Mouse (Mus musculus): Measurements from ENCODE around the gene Efnb2. TPM values are rescaled to one million over a fixed set of nuclear protein-coding genes. Genes with fewer than 3 reads are reported as not detected.

The Efnb2 gene
- total and polyA plus RNA-seq, 3 experiments, result 0.12 to 0.19 TPM; not detected in 1

DNA sequence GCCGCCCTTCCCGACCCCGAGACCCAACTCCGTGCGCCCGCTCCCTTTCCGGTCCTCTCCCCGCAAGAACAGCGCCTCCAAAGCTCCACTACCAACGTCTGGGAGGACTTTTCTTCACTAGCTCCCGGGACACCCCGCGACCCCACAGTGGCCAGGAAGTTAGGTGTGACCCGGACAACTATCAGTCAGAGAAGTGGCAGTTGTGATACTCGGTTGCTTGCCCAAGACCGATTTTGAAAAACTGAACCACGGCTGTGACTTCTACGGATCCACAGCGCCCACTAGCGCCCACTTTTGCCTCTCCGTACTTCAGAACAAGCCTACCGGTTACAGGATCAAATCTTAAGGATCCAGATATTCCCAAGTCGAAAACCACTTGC, 707 bp upstream of the Efnb2 start:
- no peak overlapping the region for H3K4me3 ChIP-seq (ENCODE audit: control insufficient read depth in 1 of 2, insufficient read depth in 1 of 2, low read depth in 2 of 2, low read length in 2 of 2)
- H3K4me1 ChIP-seq (ENCODE audit: control insufficient read depth in 1 of 2, insufficient read depth in 2 of 2, low read length in 2 of 2), result no peaks in the 10 kb centered on the region
- no peaks in the 10 kb centered on the region for H3K9me3 ChIP-seq (replicated peaks; ENCODE audit: insufficient read depth, low read length)
- no peak overlapping the region for H3K9ac ChIP-seq (ENCODE audit: control insufficient read depth, low read depth, low read length, poor library complexity, severe bottlenecking)
- DNase-seq (ENCODE audit: low read depth, low spot score), result no peak
- no peaks in the 10 kb centered on the region for H3K27me3 ChIP-seq (ENCODE audit: control insufficient read depth in 1 of 2, insufficient read depth in 2 of 2, low read length in 2 of 2)
- TF ChIP-seq RAD21 (IDR thresholded peaks at IDR 0.05; ENCODE audit: low read depth, low read length) (no peak), TAL1 (IDR thresholded peaks at IDR 0.05; ENCODE audit: low read length) (no peak), POLR2A (IDR thresholded peaks at IDR 0.05; ENCODE audit: control insufficient read depth in 1 of 2, insufficient read depth in 1 of 2, low read depth in 1 of 2, low read length in 2 of 2, poor library complexity in 1 of 2) (no peak), BHLHE40 (IDR thresholded peaks at IDR 0.05; ENCODE audit: borderline replicate concordance, low read depth, low read length) (no peak), UBTF (IDR thresholded peaks at IDR 0.05; ENCODE audit: borderline replicate concordance, insufficient read depth, low read depth, low read length) (no peak), SMC3 (IDR thresholded peaks at IDR 0.05; ENCODE audit: low read depth, low read length) (no peak), KAT2A (conservative IDR thresholded peaks at IDR 0.05; ENCODE audit: low read depth, low read length) (no peak), ZNF384 (IDR thresholded peaks at IDR 0.05; ENCODE audit: low read depth, low read length) (no peak), NRF1 (IDR thresholded peaks at IDR 0.05; ENCODE audit: insufficient read depth, low read depth, low read length, poor library complexity, severe bottlenecking) (no peak), CHD1 (IDR thresholded peaks at IDR 0.05; ENCODE audit: low read depth, low read length) (no peak), EP300 (IDR thresholded peaks at IDR 0.05; ENCODE audit: low read depth in 1 of 2, low read length in 2 of 2) (no peak), SIN3A (IDR thresholded peaks at IDR 0.05; ENCODE audit: low read length) (no peak), MAFK (IDR thresholded peaks at IDR 0.05; ENCODE audit: borderline replicate concordance, low read depth, low read length) (no peak), HCFC1 (IDR thresholded peaks at IDR 0.05; ENCODE audit: low read depth, low read length) (no peak), MXI1 (IDR thresholded peaks at IDR 0.05; ENCODE audit: low read depth, low read length) (no peak), GATA1 (IDR thresholded peaks at IDR 0.05; ENCODE audit: low read depth, low read length) (no peak), NELFE (IDR thresholded peaks at IDR 0.05; ENCODE audit: low read depth, low read length) (no peak), CHD2 (IDR thresholded peaks at IDR 0.05; ENCODE audit: low read length) (no peak), MYC (IDR thresholded peaks at IDR 0.05; ENCODE audit: low read depth, low read length) (no peak)
- H3K36me3 ChIP-seq (ENCODE audit: control insufficient read depth in 1 of 2, insufficient read depth in 2 of 2, low read length in 2 of 2), result peaks cover 0 to 19% of the 10 kb centered on the region in 2 experiments; a peak in 2 of 4 replicates
- no peaks in the 10 kb centered on the region for H3K79me2 ChIP-seq (ENCODE audit: control insufficient read depth, insufficient read depth, low read length, poor library complexity)
- H3K27ac ChIP-seq (ENCODE audit: control insufficient read depth, low read depth, low read length), result no peak overlapping the region

DNA sequence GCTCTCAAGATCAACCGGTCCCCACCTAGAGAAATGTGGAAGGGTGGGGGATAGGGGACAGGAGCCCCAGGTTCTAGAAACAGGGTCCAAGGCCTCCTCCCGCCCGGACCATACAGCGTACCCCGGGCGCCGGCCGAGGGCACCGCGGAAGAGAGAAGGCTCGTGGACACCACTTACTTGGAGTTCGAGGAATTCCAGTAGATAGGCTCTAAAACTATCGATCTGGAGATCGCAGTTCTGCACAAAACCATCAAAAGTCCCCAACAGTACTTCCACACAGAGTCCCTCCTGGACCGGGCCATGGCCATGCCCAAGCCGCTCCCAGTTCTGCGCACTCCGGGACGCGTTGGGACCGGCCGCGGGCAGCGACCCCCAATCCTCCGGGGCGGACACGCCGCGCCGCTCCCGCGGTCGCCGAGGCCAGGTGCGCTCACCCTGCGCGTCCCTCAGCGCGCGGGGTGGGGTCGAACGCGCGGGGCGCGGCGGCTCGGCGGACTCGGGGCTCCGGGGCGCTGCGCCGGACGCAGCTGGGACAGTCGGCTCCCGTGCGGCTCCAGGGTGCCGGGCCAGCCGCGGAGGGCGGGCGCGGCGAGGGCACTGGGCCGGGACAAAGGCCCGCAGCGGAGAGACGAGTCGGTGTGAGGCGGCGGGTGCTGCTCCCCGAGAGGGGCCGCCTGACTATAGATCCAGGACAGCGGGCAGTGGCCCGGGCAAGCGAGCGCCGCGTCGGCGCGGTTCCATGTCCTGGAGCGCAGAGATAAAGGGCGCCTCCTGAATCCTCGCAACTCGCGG, 539 bp downstream of the Efnb2 start:
- no peaks in the 10 kb centered on the region for H3K79me2 ChIP-seq (ENCODE audit: control insufficient read depth, insufficient read depth, low read length, poor library complexity)
- no peak overlapping the region for H3K9ac ChIP-seq (ENCODE audit: control insufficient read depth, low read depth, low read length, poor library complexity, severe bottlenecking)
- H3K36me3 ChIP-seq (ENCODE audit: control insufficient read depth in 1 of 2, insufficient read depth in 2 of 2, low read length in 2 of 2), result peaks cover 0 to 11% of the 10 kb centered on the region in 2 experiments; a peak in 2 of 4 replicates
- no peaks in the 10 kb centered on the region for H3K9me3 ChIP-seq (replicated peaks; ENCODE audit: insufficient read depth, low read length)
- H3K27me3 ChIP-seq (ENCODE audit: control insufficient read depth in 1 of 2, insufficient read depth in 2 of 2, low read length in 2 of 2), result no peaks in the 10 kb centered on the region
- no peak for DNase-seq (ENCODE audit: low read depth, low spot score)
- H3K4me3 ChIP-seq (ENCODE audit: control insufficient read depth in 1 of 2, insufficient read depth in 1 of 2, low read depth in 2 of 2, low read length in 2 of 2), result no peak overlapping the region
- no peaks in the 10 kb centered on the region for H3K4me1 ChIP-seq (ENCODE audit: control insufficient read depth in 1 of 2, insufficient read depth in 2 of 2, low read length in 2 of 2)
- H3K27ac ChIP-seq (ENCODE audit: control insufficient read depth, low read depth, low read length), result no peak overlapping the region
- no peak for TF ChIP-seq UBTF (IDR thresholded peaks at IDR 0.05; ENCODE audit: borderline replicate concordance, insufficient read depth, low read depth, low read length)
- no peak for TF ChIP-seq JUND (IDR thresholded peaks at IDR 0.05; ENCODE audit: low read depth, low read length)
- no peak for TF ChIP-seq SIN3A (IDR thresholded peaks at IDR 0.05; ENCODE audit: low read length)
- no peak for TF ChIP-seq MYB (IDR thresholded peaks at IDR 0.05; ENCODE audit: low read depth, low read length)
- no peak for TF ChIP-seq SMC3 (IDR thresholded peaks at IDR 0.05; ENCODE audit: low read depth, low read length)
- TF ChIP-seq USF1 (IDR thresholded peaks at IDR 0.05; ENCODE audit: low read depth, low read length), result no peak
- TF ChIP-seq POLR2AphosphoS2 (IDR thresholded peaks at IDR 0.05; ENCODE audit: low read length), result no peak
- TF ChIP-seq HCFC1 (IDR thresholded peaks at IDR 0.05; ENCODE audit: low read depth, low read length), result no peak
- no peak for TF ChIP-seq ELF1 (IDR thresholded peaks at IDR 0.05; ENCODE audit: low read depth, low read length)
- no peak for TF ChIP-seq NELFE (IDR thresholded peaks at IDR 0.05; ENCODE audit: low read depth, low read length)
- TF ChIP-seq CHD2 (IDR thresholded peaks at IDR 0.05; ENCODE audit: low read length), result no peak

Measured in MEL (cell line).